Mouse (Mus musculus) MEL (cell line): ENCODE results near the gene Rora.

ENCODE experiments used
- CTCF ChIP-seq, 3 experiments: IDR thresholded peaks in 2 of 3; conservative IDR thresholded peaks in 1 of 3; 2 replicates each; pipeline ENCODE4 v1.5.1; 2011 to 2012; ENCODE audit warnings: low read length in 3 of 3, low read depth in 2 of 3, mild to moderate bottlenecking in 2 of 3, improper control_type of control experiment in 1 of 3, inconsistent platforms in 1 of 3, mixed read lengths in 1 of 3, moderate library complexity in 1 of 3; ENCODE audit not compliant: control insufficient read depth in 1 of 3, insufficient read depth in 1 of 3, poor library complexity in 1 of 3, severe bottlenecking in 1 of 3
- E2F4 ChIP-seq: IDR thresholded peaks from 2 replicates; pipeline ENCODE4 v1.6.1; 2011; ENCODE audit warnings: low read depth, low read length, improper control_type of control experiment, borderline replicate concordance
- EP300 ChIP-seq, 2 experiments: IDR thresholded peaks; 2 replicates each; pipeline ENCODE4 v1.6.1; 2011; ENCODE audit warnings: improper control_type of control experiment in 2 of 2, low read length in 2 of 2, low read depth in 1 of 2, mild to moderate bottlenecking in 1 of 2
- GATA1 ChIP-seq: IDR thresholded peaks from 2 replicates; pipeline ENCODE4 v1.6.1; 2011; ENCODE audit warnings: low read depth, low read length, improper control_type of control experiment
- NELFE ChIP-seq: IDR thresholded peaks from 2 replicates; pipeline ENCODE4 v1.6.1; 2011; ENCODE audit warnings: low read depth, low read length, improper control_type of control experiment
- POLR2A ChIP-seq, 2 experiments: IDR thresholded peaks; 2 replicates each; pipeline ENCODE4 v1.6.1; 2011 to 2012; ENCODE audit warnings: low read length in 2 of 2, mild to moderate bottlenecking in 2 of 2, control low read depth in 1 of 2, improper control_type of control experiment in 1 of 2, low read depth in 1 of 2, moderate library complexity in 1 of 2; ENCODE audit not compliant: control insufficient read depth in 1 of 2, insufficient read depth in 1 of 2, poor library complexity in 1 of 2
- POLR2AphosphoS2 ChIP-seq: IDR thresholded peaks from 2 replicates; pipeline ENCODE4 v1.6.1; 2011; ENCODE audit warnings: low read length, improper control_type of control experiment
- UBTF ChIP-seq: IDR thresholded peaks from 2 replicates; pipeline ENCODE4 v1.6.1; 2012; ENCODE audit warnings: low read depth, mild to moderate bottlenecking, inconsistent platforms, low read length, improper control_type of control experiment, moderate library complexity, borderline replicate concordance; ENCODE audit not compliant: insufficient read depth
- ZNF384 ChIP-seq: IDR thresholded peaks from 2 replicates; pipeline ENCODE4 v1.6.1; 2012; ENCODE audit warnings: low read depth, mild to moderate bottlenecking, inconsistent platforms, low read length, improper control_type of control experiment

DNA sequence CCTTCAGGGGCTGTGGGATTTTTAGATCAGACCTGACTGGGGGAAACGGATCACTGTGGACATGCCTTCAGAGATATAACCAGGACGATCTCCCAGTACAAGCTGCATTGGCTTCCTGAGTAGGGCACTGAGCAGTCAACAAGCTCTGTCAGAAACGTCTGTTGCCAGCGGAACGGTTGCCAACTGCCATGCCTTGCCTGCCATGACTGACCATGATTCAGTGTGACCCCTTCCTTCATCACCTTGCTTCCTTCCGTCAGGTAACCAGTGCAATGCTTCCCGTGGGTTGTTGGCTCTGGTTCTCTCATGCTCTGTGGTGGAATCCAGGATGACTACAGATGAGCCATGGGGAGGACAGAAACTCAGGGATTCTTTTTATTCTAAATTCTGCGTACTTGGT is 16.3 kb upstream of the Rora start:
- no peak for TF ChIP-seq POLR2A (IDR thresholded peaks at IDR 0.05; ENCODE audit: control insufficient read depth in 1 of 2, insufficient read depth in 1 of 2, low read depth in 1 of 2, low read length in 2 of 2, poor library complexity in 1 of 2)
- TF ChIP-seq CTCF (IDR thresholded peaks at IDR 0.05 in 2 of 3, conservative IDR thresholded peaks at IDR 0.05 in 1 of 3; ENCODE audit: control insufficient read depth in 1 of 3, insufficient read depth in 1 of 3, low read depth in 2 of 3, low read length in 3 of 3, poor library complexity in 1 of 3, severe bottlenecking in 1 of 3): no peak
- no peak for TF ChIP-seq GATA1
- TF ChIP-seq UBTF: no peak
- TF ChIP-seq POLR2AphosphoS2: no peak
- no peak for TF ChIP-seq ZNF384
- TF ChIP-seq E2F4: no peak
- TF ChIP-seq EP300 (IDR thresholded peaks at IDR 0.05; ENCODE audit: low read depth in 1 of 2, low read length in 2 of 2): no peak
- TF ChIP-seq NELFE: no peak
